Mouse (Mus musculus): ENCODE data around the gene Mdk. TPM values are rescaled to one million over a fixed set of nuclear protein-coding genes. Genes with fewer than 3 reads are reported as not detected.
A peak's percentile ranks its signal among the peaks of the same experiment; 100 is the strongest.

The Mdk gene
- polyA plus RNA-seq, 1 experiment from 2014 or later: 6.8 TPM

GRCm38 (mm10) chr2:91964610-91965204, 32.6 kb upstream of the Mdk start:
- 44% methylated on average over 3 of the region's 3 CpGs for WGBS (ENCODE audit: insufficient replicate concordance)
- DNase-seq (no peak), ATAC-seq (no peak)
- Histone ChIP-seq H3K27me3 (ENCODE audit: insufficient read depth, low read length) (peaks cover 4% of the 10 kb centered on the region; the same call in 1 of the 2 replicates), H3K36me3 (replicated peaks; ENCODE audit: insufficient read depth, low read length) (no peaks in the 10 kb centered on the region), H3K4me2 (ENCODE audit: low read depth, low read length) (peak overlapping the region; percentile 94), H3K9me3 (ENCODE audit: low read length) (no peaks in the 10 kb centered on the region), H3K4me1 (ENCODE audit: insufficient read depth) (peaks cover 32% of the 10 kb centered on the region), H3K27ac (ENCODE audit: low read depth) (peak overlapping the region; percentile 68), H3K4me3 (ENCODE audit: low read depth, low read length) (peak overlapping the region; percentile 72), H3K9ac (replicated peaks) (peak overlapping the region; percentile 47; the same call in 1 of the 2 replicates)
- TF ChIP-seq CTCF (IDR thresholded peaks at IDR 0.05; ENCODE audit: low read depth) (no peak), EP300 (IDR thresholded peaks at IDR 0.05; ENCODE audit: low read depth) (no peak)

- Histone ChIP-seq H3K9ac (replicated peaks) (peak overlapping the region; percentile 83), H3K4me2 (ENCODE audit: low read depth, low read length) (peak overlapping the region; percentile 94), H3K4me3 (ENCODE audit: low read depth, low read length) (peak overlapping the region; percentile 72), H3K27ac (ENCODE audit: low read depth) (peak overlapping the region; percentile 91), H3K4me1 (ENCODE audit: insufficient read depth) (peaks cover 44% of the 10 kb centered on the region), H3K27me3 (ENCODE audit: insufficient read depth, low read length) (no peaks in the 10 kb centered on the region; the same call in 1 of the 2 replicates), H3K9me3 (ENCODE audit: low read length) (no peaks in the 10 kb centered on the region), H3K36me3 (replicated peaks; ENCODE audit: insufficient read depth, low read length) (no peaks in the 10 kb centered on the region; the same call in 1 of the 2 replicates)
- DNase-seq: peak; percentile 96
- WGBS (ENCODE audit: insufficient replicate concordance): 0% methylated on average over 26 of the region's 57 CpGs
- ATAC-seq: peak; percentile 95
- TF ChIP-seq CTCF (IDR thresholded peaks at IDR 0.05; ENCODE audit: low read depth) (peak; percentile 89), EP300 (IDR thresholded peaks at IDR 0.05; ENCODE audit: low read depth) (no peak)
Observed at GRCm38 (mm10) chr2:91963443-91963932, 31.4 kb upstream of the Mdk start.

- Histone ChIP-seq H3K36me3 (replicated peaks; ENCODE audit: insufficient read depth, low read length) (no peaks in the 10 kb centered on the region; the same call in 1 of the 2 replicates), H3K9me3 (ENCODE audit: low read length) (no peaks in the 10 kb centered on the region), H3K9ac (replicated peaks) (peak overlapping the region; percentile 83), H3K27ac (ENCODE audit: low read depth) (peak overlapping the region; percentile 91), H3K4me3 (ENCODE audit: low read depth, low read length) (peak overlapping the region; percentile 72), H3K27me3 (ENCODE audit: insufficient read depth, low read length) (no peaks in the 10 kb centered on the region; the same call in 1 of the 2 replicates), H3K4me2 (ENCODE audit: low read depth, low read length) (peak overlapping the region; percentile 94), H3K4me1 (ENCODE audit: insufficient read depth) (peaks cover 48% of the 10 kb centered on the region)
- ATAC-seq (peak; percentile 25), DNase-seq (peak; percentile 54)
- TF ChIP-seq EP300 (IDR thresholded peaks at IDR 0.05; ENCODE audit: low read depth) (no peak), CTCF (IDR thresholded peaks at IDR 0.05; ENCODE audit: low read depth) (no peak)
- WGBS (ENCODE audit: insufficient replicate concordance): under 1% methylated on average over 28 of the region's 39 CpGs
Observed at GRCm38 (mm10) chr2:91962864-91963401, 30.8 kb upstream of the Mdk start.

GRCm38 (mm10) chr2:91961901-91962761, 30.0 kb upstream of the Mdk start:
- no peaks in the 10 kb centered on the region for H3K9me3 ChIP-seq (ENCODE audit: low read length)
- peak overlapping the region; percentile 94 for H3K4me2 ChIP-seq (ENCODE audit: low read depth, low read length)
- peak overlapping the region; percentile 91 for H3K27ac ChIP-seq (ENCODE audit: low read depth)
- H3K9ac ChIP-seq (replicated peaks): peak overlapping the region; percentile 83
- peak overlapping the region; percentile 72 for H3K4me3 ChIP-seq (ENCODE audit: low read depth, low read length)
- peaks cover 56% of the 10 kb centered on the region for H3K4me1 ChIP-seq (ENCODE audit: insufficient read depth)
- no peak for TF ChIP-seq CTCF (IDR thresholded peaks at IDR 0.05; ENCODE audit: low read depth)
- TF ChIP-seq EP300 (IDR thresholded peaks at IDR 0.05; ENCODE audit: low read depth): no peak
- DNase-seq: no peak
- H3K36me3 ChIP-seq (replicated peaks; ENCODE audit: insufficient read depth, low read length): no peaks in the 10 kb centered on the region; the same call in 1 of the 2 replicates
- ATAC-seq: no peak
- H3K27me3 ChIP-seq (ENCODE audit: insufficient read depth, low read length): no peaks in the 10 kb centered on the region; the same call in 1 of the 2 replicates
- 21% methylated on average over 4 of the region's 4 CpGs for WGBS (ENCODE audit: insufficient replicate concordance)

GRCm38 (mm10) chr2:91960459-91960858, 28.4 kb upstream of the Mdk start:
- no peak for TF ChIP-seq EP300 (IDR thresholded peaks at IDR 0.05; ENCODE audit: low read depth)
- no peak for TF ChIP-seq CTCF (IDR thresholded peaks at IDR 0.05; ENCODE audit: low read depth)
- Histone ChIP-seq H3K4me1 (ENCODE audit: insufficient read depth) (peaks cover 66% of the 10 kb centered on the region), H3K4me3 (ENCODE audit: low read depth, low read length) (no peak overlapping the region), H3K9me3 (ENCODE audit: low read length) (no peaks in the 10 kb centered on the region), H3K27me3 (ENCODE audit: insufficient read depth, low read length) (no peaks in the 10 kb centered on the region; the same call in 1 of the 2 replicates), H3K27ac (ENCODE audit: low read depth) (no peak overlapping the region), H3K36me3 (replicated peaks; ENCODE audit: insufficient read depth, low read length) (no peaks in the 10 kb centered on the region; the same call in none of the 2 replicates), H3K9ac (replicated peaks) (no peak overlapping the region), H3K4me2 (ENCODE audit: low read depth, low read length) (no peak overlapping the region)
- ATAC-seq (no peak), DNase-seq (no peak)
- WGBS (ENCODE audit: insufficient replicate concordance): 91% methylated on average over 5 of the region's 5 CpGs
